Mouse (Mus musculus): ENCODE data around the gene Zkscan4. TPM values are rescaled to one million over a fixed set of nuclear protein-coding genes. Genes with fewer than 3 reads are reported as not detected.
A peak's percentile ranks its signal among the peaks of the same experiment; 100 is the strongest.
"Not testable (repeated sequence)": the region's sequence is repeated elsewhere in the genome, so short reads cannot be mapped to it uniquely, and the experiment has no call there.

The Zkscan4 gene
- 1 to 10 TPM in 1 of 4 experiments, under 1 TPM in 3; 0.27 to 1.1 (median 0.43) TPM for total RNA-seq (2022)

- peak; percentile 37 to 38 for DNase-seq (ENCODE audit: low spot score in 2 of 2)
These were observed at the start of gene Zkscan4, which contains the start of gene Gm10065 for GRCm38 (mm10) chr13:21478759-21479670. Zkscan4 (plus strand) TSS chr13:21478907. Gm10065 (minus strand) TSS chr13:21479441.

- no peak for DNase-seq (ENCODE audit: low spot score in 2 of 2)
These were observed 43.2 kb upstream of the Zkscan4 start for GRCm38 (mm10) chr13:21435476-21435875.

DNA sequence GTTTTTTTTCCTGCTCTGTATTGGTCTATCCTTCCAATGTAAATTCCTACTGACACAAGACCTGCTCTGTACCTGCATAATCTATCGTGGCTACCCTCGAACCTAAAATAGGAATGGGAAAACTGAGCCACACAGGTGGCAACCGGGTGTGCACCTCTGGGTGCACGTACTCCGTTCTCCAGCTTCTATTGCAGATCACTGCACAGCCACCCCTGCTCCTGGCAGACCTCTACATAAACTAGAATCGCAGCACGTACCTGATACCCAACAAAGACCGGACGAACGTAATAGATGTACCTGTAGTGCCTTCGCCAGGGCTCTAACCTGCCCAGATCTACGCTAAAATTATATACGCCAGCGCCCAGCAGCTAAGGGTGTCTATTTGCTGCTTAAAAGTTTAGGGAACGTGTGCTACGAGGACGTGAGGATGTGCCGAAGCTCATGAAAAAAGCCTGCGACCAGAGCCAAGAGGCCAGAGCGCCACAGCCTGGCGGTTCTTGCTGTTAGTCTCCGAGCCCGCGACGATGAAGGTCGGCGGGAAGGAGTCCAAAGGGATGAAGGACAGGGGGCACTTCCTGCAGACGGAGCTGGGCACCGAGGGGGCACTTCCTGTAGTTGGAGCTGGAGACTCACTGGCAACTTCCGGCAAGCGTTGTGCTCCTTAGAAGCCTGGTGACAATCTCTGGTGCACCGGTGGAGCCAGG is 38.1 kb upstream of the Zkscan4 start, which contains the start of gene Pgbd1:
Gene Pgbd1, minus strand, starts transcription at position 556 of the 704 bp plus-strand sequence.
- DNase-seq (ENCODE audit: low spot score in 2 of 2) = peak; percentile 20 to 31

DNA sequence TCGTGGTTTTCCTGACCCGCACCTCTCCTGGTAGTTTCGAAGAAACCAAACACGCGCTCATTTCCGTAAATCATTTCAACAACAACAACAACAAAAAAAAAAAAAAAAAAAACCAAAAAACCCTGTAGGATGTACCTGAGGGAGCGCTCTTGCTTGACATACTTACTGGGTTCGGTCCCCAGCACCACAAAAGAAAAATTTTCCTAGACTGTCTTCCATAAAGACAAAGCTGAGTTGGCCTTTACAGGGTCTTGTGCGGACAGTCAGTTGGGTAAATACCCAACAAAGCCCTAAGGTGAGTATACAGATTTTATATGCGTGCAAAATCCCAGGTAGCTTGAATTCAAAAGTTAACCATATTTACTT is 37.5 kb upstream of the Zkscan4 start:
- DNase-seq (ENCODE audit: low spot score in 2 of 2) = no peak

DNA sequence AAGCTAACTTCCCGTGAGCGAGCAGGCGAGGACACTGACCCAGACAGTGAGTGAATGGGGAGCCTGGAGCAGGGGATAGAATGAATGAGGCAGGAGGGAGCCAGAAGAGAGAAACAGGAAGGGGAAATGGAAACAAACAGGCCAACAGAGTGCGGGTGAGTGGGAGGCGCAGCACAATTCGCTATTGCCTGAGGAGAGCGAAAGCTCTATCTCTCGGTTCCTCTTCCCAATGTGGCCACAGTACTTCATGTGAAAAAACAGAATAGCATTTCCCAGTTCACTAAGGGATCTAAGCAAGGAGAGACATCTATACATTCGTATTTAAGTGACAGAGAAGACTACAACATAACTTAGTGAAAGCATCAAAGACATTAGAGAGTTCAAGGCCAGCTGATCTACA is 31.9 kb upstream of the Zkscan4 start:
- no peak for DNase-seq (ENCODE audit: low spot score in 2 of 2)

- no peak for DNase-seq (ENCODE audit: low spot score in 2 of 2)
These were observed 30.7 kb upstream of the Zkscan4 start for GRCm38 (mm10) chr13:21447856-21448614.

DNA sequence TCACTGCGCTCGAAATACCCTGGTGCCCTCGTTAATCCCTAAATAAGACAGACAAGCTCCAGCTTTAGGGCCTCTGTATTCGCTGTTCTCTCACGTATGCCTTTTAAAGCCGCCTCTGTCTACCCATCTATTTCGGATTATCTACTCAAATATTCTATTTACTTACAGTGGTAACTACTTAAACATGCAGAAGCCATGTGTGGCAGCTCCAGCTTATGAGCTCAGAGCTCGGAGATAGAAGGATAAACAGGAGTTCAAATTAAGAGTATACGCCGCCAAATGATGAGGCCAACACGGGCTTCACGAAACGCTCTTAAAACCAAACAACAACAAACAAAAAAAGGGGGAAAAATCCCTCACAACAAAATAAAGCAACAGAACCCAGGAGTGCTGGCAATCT is 25.7 kb upstream of the Zkscan4 start:
- no peak for DNase-seq (ENCODE audit: low spot score in 2 of 2)

GRCm38 (mm10) chr13:21453449-21453848 is 25.3 kb upstream of the Zkscan4 start, which contains the start of gene Zscan26:
Zscan26 (minus strand) TSS chr13:21453730.
- peak; percentile 66 to 70 for DNase-seq (ENCODE audit: low spot score in 2 of 2)

DNA sequence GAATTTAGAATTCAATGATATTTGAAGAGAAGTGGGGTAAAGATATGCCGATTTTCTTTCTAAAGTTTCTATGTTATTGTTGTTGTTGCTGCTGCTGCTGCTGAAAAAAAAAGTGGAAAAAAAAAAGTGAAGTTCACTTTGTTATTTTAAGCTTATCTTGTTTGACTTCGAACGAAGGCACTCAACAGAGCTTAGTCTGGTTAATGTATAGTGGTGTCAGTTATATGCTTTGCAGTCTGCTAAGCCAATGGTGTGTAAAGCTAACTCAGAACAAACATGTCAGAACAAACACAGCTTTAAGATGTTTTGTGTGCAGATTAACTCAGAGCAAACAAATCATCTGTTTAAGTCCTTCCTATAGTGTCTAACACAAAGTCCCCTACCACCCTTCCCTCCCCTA is 24.6 kb upstream of the Zkscan4 start:
- DNase-seq (ENCODE audit: low spot score in 2 of 2) = no peak

GRCm38 (mm10) chr13:21456347-21456746 is 22.4 kb upstream of the Zkscan4 start:
- DNase-seq (ENCODE audit: low spot score in 2 of 2) = no peak

- DNase-seq (ENCODE audit: low spot score in 2 of 2) = not testable (repeated sequence)
These were observed 16.2 kb upstream of the Zkscan4 start for GRCm38 (mm10) chr13:21462516-21462915.

- DNase-seq (ENCODE audit: low spot score in 2 of 2) = no peak
These were observed 11.4 kb upstream of the Zkscan4 start for GRCm38 (mm10) chr13:21467336-21467735.

- DNase-seq (ENCODE audit: low spot score in 2 of 2) = peak; percentile 64 to 71
These were observed 10.4 kb upstream of the Zkscan4 start, which contains the start of gene Nkapl for GRCm38 (mm10) chr13:21468061-21469019. Nkapl (minus strand) TSS chr13:21468509.

DNA sequence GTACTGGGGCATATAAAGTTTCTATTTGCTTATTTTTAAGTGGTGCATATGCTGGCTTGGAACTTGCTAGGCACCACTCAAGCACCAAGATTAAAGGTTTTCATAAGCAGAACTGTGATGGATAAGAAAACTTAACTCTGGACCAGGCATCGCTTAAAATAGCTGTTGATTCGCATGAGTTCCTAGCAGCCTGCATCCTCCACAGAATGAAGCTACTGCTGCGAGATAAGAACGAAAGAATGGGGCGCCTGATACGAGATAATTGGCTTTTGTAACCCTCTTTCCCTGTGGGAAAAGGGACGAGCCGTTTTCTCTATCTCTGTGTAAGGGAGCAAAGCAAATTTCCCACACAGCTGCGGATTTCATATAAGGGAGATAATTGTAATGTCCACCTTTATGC is 9.6 kb upstream of the Zkscan4 start:
- no peak for DNase-seq (ENCODE audit: low spot score in 2 of 2)

DNA sequence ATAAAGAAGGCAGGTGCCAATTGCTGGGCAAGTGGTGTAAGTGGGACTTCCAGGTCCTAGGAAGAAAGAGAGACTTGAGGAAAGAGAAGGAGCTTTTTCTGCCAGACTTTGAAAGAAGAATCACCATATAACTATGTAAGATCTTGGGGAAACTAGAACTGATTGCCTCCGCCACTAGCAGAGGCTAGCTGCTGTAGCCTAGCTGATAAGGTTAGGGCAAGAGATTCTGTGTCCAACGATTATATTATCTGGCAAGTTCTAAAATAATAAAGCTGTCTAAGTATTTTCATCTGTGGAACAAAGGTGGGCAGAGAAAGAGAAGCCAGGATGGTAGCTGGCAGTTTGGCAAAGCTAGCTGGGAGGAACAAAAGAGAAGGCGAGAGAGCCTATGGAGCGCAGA is 6.3 kb upstream of the Zkscan4 start:
- no peak for DNase-seq (ENCODE audit: low spot score in 2 of 2)

DNA sequence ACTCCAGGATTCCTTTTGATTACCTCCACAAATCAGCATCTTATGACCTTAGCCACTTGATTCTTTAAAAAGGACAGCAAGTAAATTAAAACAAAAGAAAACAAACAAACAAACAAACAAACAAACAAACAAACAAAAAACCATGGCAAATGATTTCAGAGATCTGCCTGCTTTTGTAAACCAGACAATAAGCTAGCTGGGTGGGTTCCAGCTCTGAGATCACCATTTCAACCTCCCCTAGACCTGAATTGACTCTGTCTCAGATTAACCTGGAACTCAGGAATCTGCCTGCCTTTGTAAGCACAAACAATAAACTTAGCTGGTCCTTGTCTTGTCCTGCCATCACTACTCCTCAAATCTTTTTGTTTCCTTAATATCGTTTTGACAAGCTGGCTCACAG is 8.2 kb downstream of the Zkscan4 start:
- DNase-seq (ENCODE audit: low spot score in 2 of 2) = no peak

DNA sequence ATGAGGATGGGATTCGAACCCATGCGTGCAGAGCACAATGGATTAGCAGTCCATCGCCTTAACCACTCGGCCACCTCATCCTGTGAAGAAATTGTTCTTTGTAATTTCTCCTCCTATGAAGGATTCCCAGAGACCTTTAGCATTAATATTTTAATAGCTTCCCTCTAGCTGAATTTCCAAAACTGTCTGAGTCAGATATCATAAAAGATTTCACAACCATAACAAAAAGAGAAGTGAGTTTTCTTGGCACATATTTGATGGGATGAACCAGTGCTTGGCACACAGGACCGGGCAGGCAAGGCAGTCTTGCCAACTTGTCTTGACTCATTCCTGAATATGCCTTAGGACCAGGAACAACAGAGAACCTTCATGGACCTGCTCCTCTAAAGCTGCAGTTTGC is 14.1 kb downstream of the Zkscan4 start:
- no peak for DNase-seq (ENCODE audit: low spot score in 2 of 2)

DNA sequence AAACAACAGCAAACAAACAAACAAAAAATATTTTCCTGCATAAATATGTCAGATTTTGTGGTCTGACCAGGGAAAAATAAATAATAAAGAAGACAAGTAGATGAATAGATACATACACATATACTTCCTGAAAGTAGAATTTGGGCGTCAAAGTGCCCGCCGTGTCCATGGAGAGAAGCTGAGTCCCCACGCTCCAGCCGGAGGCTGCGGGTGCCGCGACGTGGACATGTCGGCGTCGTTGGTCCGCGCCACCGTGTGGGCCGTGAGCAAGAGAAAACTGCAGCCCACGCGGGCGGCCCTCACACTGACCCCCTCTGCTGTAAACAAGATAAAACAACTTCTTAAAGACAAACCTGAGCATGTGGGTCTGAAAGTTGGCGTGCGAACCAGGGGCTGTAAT is 16.4 kb downstream of the Zkscan4 start, which contains the start of gene AK157302:
Gene AK157302, plus strand, starts transcription at position 144 of the 400 bp plus-strand sequence.
- no peak for DNase-seq (ENCODE audit: low spot score in 2 of 2)

DNA sequence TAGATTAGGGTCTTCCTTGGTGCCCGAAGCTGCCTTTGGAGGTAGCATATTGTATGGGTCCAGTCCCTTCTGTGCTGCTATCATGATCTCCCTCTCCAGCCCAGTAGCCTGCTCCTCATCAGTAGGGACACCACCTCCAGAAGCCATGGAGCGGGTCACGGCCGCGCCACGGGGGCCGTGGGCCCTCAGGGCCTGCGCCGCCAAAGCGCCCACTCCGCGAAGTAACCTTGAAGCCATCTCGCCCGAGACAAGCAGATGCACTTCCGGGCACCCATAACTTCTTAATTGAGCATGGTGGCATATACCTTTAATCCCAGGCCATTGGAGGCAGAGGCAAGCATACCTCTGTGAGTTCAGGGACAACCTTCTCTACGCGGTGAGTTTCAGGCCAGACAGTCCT is 22.5 kb downstream of the Zkscan4 start, which contains the start of gene Gm11273:
Gene Gm11273, minus strand, starts transcription at position 237 of the 400 bp plus-strand sequence.
- DNase-seq (ENCODE audit: low spot score in 2 of 2) = not testable (repeated sequence)

DNA sequence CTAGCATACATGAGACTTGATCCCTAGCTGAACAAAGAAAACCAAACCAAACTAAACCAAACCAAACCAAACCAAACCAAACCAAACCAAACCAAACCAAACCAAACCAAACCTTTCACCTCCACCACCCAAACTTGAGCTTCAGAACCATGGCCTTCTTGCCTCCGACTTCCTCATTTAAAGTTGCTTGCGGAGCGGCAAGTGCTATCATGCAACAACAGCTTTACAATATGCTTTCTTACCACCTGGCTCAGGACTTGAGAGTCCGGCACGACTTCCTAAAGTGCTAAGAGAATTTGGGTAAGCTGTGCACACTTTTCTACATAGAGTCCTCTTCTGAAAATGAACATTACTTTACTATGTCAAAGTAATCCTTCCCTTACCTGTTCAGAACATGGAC is 23.6 kb downstream of the Zkscan4 start:
- no peak for DNase-seq (ENCODE audit: low spot score in 2 of 2)

All from gastrocnemius, adult 8-10 months (tissue).